Mouse (Mus musculus): ENCODE results near the gene Gm20824. TPM values are rescaled to one million over a fixed set of nuclear protein-coding genes. Genes with fewer than 3 reads are reported as not detected.
"Not testable (repeated sequence)": the region's sequence is repeated elsewhere in the genome, so short reads cannot be mapped to it uniquely, and the experiment has no call there.

Gm20824 gene
- not detected in 2 replicates for polyA plus RNA-seq (2015; fragmentation: Nextera tagmentation; extraction: Ambion mirVana)

DNA sequence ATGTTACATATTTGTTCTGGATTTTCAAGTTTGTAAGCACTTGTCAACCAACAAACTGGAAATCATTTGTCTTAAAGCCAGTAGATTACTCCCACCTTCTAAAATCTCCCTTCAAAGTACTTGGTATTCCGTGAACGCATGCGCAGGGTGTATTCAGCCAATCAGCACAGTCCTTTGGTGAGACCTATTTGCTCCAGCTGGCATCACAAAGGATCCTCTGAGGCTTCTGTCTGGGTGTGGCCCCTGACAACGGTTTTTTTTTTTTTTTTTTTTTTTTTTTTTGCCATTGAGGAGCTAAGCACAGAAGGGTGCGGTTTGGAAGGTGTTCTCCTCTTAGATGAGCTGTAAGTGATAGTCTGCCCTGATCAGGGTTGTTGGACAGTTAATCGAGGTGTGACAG is at the start of gene Gm20824:
Gene Gm20824 (plus strand): TSS at position 301 of the 400 bp plus-strand sequence.
- not testable (repeated sequence) for H3K27me3 ChIP-seq (replicated peaks; ENCODE audit: control insufficient read depth, insufficient read depth, low read length); H3K9ac ChIP-seq (ENCODE audit: low read depth, low read length); H3K4me1 ChIP-seq (replicated peaks; ENCODE audit: control insufficient read depth, insufficient read depth, low read length); ATAC-seq; H3K4me2 ChIP-seq (replicated peaks; ENCODE audit: low read depth); H3K9me3 ChIP-seq (ENCODE audit: control insufficient read depth); H3K36me3 ChIP-seq (ENCODE audit: control insufficient read depth, insufficient read depth); H3K4me3 ChIP-seq (ENCODE audit: low read depth, low read length); H3K27ac ChIP-seq (ENCODE audit: low read depth, low read length)
- no CpG with 5 or more reads among the region's 6 CpGs for WGBS

Other genes starting within 250 kb of the Gm20824 start
- not detected in 2 replicates for gene Gm20825, start 186.4 kb upstream of the Gm20824 start, polyA plus RNA-seq (2015; fragmentation: Nextera tagmentation; extraction: Ambion mirVana)